Mouse (Mus musculus) 416B (cell line): ENCODE measurements at regions not wholly inside any gene's neighbourhood (a gene's known extent, or its start where the extent isn't known, plus 50 kb on each side); places are given as distances from the start of the nearest gene placed in this dataset.
A peak's percentile ranks its signal among the peaks of the same experiment; 100 is the strongest.

Experiments used
- DNase-seq: peaks from one replicate; pipeline ENCODE4 v3.0.0; 2011; ENCODE audit warnings: low read depth

- DNase-seq: no peak
Measured at GRCm38 (mm10) chr11:34975771-34976302, 142.4 kb upstream of the Spdl1 start.

- no peak for DNase-seq
Measured at GRCm38 (mm10) chr11:34973467-34973921, 140.1 kb upstream of the Spdl1 start.

GRCm38 (mm10) chr11:34973012-34973411, 139.6 kb upstream of the Spdl1 start:
- DNase-seq: no peak

- no peak for DNase-seq
Measured at GRCm38 (mm10) chr11:34959291-34959690, 125.8 kb upstream of the Spdl1 start.

GRCm38 (mm10) chr11:34941486-34942456, 108.3 kb upstream of the Spdl1 start:
- no peak for DNase-seq

- DNase-seq: no peak
Measured at GRCm38 (mm10) chr11:34940151-34940550, 106.7 kb upstream of the Spdl1 start.

- no peak for DNase-seq
Measured at GRCm38 (mm10) chr11:34939002-34939401, 105.6 kb upstream of the Spdl1 start.

GRCm38 (mm10) chr11:34932191-34932590, 98.8 kb upstream of the Spdl1 start:
- DNase-seq: no peak

GRCm38 (mm10) chr11:34917175-34917574, 83.7 kb upstream of the Spdl1 start:
- DNase-seq: no peak

- DNase-seq: no peak
Measured at GRCm38 (mm10) chr11:34909841-34910240, 76.4 kb upstream of the Spdl1 start.

GRCm38 (mm10) chr11:34904271-34904670, 70.8 kb upstream of the Spdl1 start:
- DNase-seq: no peak

- peak; percentile 71 for DNase-seq
Measured at GRCm38 (mm10) chr11:34899400-34899799, 66.0 kb upstream of the Spdl1 start.

GRCm38 (mm10) chr11:34895624-34896023, 62.2 kb upstream of the Spdl1 start:
- no peak for DNase-seq

GRCm38 (mm10) chr11:34888374-34889136, 55.1 kb upstream of the Spdl1 start:
- no peak for DNase-seq

- DNase-seq: no peak
Measured at GRCm38 (mm10) chr11:34887587-34887986, 54.1 kb upstream of the Spdl1 start.
